Mouse (Mus musculus) liver, adult 2 months (tissue): ENCODE measurements around the gene Acot2. TPM values are rescaled to one million over a fixed set of nuclear protein-coding genes. Genes with fewer than 3 reads are reported as not detected.

ENCODE experiments used
- DNase-seq: peaks from one replicate; pipeline ENCODE4 v3.0.0-alpha.2; 2011; ENCODE audit warnings: low read depth, low spot score; ENCODE audit errors: extremely low read depth
- H3K27ac ChIP-seq: fragments of 200-500 bp; replicated peaks from 2 replicates; pipeline ENCODE4 v1.5.1; 2012; ENCODE audit warnings: low read depth, mild to moderate bottlenecking, control low read depth, inconsistent platforms, low read length; ENCODE audit not compliant: insufficient read depth
- H3K27me3 ChIP-seq: fragments of 200-500 bp; 2 replicates; pipeline ENCODE4 v1.6.1; 2012; ENCODE audit warnings: mild to moderate bottlenecking, moderate library complexity, low read length, inconsistent platforms; ENCODE audit not compliant: control insufficient read depth, insufficient read depth
- H3K36me3 ChIP-seq: fragments of 200-500 bp; 2 replicates; pipeline ENCODE4 v1.6.1; 2012; ENCODE audit warnings: low read length, inconsistent platforms; ENCODE audit not compliant: control insufficient read depth, insufficient read depth
- H3K4me1 ChIP-seq: fragments of 200-500 bp; 2 replicates; pipeline ENCODE4 v1.6.1; 2011; ENCODE audit warnings: low read length; ENCODE audit not compliant: control insufficient read depth, insufficient read depth
- H3K4me3 ChIP-seq: fragments of 200-500 bp; 2 replicates; pipeline ENCODE4 v1.5.1; 2011; ENCODE audit warnings: low read depth, mild to moderate bottlenecking, control low read depth, low read length, moderate library complexity; ENCODE audit not compliant: insufficient read depth
- H3K79me2 ChIP-seq: fragments of 200-500 bp; 2 replicates; pipeline ENCODE4 v1.6.1; 2012; ENCODE audit warnings: inconsistent platforms, mild to moderate bottlenecking, low read length, moderate library complexity; ENCODE audit not compliant: control insufficient read depth, insufficient read depth
- H3K9ac ChIP-seq: fragments of 200-500 bp; 2 replicates; pipeline ENCODE4 v1.6.1; 2012; ENCODE audit warnings: low read depth, mild to moderate bottlenecking, control low read depth, inconsistent platforms, low read length
- CTCF ChIP-seq: fragments of 200-500 bp; IDR thresholded peaks from 2 replicates; pipeline ENCODE4 v1.5.1; 2011; ENCODE audit warnings: low read depth, low read length, control low read depth
- POLR2A ChIP-seq: fragments of 200-500 bp; IDR thresholded peaks from 2 replicates; pipeline ENCODE4 v1.6.1; 2011; ENCODE audit warnings: low read length, control low read depth; ENCODE audit not compliant: insufficient read depth; ENCODE audit errors: extremely low read depth
- WGBS: fragments of 180-500 bp; shearing (Covaris S2); methylation state at CpG from one replicate; pipeline ENCODE4 v1.1.7; 2018; 5-methylcytosine and 5-hydroxymethylcytosine counted together
- polyA plus RNA-seq: library from polyadenylated mRNA; depleted of rRNA; stranded (reverse); fragments of >200 nt; gene quantifications from 2 replicates; pipeline ENCODE4 v1.2.3, GENCODE M21; 2012
- total RNA-seq: library from RNA; depleted of rRNA; stranded (reverse); fragments of >200 nt; gene quantifications from 2 replicates; pipeline ENCODE4 v1.2.3, GENCODE M21; 2014

Acot2 gene
- total and polyA plus RNA-seq, 2 experiments: 7.9 to 11.2 TPM

DNA sequence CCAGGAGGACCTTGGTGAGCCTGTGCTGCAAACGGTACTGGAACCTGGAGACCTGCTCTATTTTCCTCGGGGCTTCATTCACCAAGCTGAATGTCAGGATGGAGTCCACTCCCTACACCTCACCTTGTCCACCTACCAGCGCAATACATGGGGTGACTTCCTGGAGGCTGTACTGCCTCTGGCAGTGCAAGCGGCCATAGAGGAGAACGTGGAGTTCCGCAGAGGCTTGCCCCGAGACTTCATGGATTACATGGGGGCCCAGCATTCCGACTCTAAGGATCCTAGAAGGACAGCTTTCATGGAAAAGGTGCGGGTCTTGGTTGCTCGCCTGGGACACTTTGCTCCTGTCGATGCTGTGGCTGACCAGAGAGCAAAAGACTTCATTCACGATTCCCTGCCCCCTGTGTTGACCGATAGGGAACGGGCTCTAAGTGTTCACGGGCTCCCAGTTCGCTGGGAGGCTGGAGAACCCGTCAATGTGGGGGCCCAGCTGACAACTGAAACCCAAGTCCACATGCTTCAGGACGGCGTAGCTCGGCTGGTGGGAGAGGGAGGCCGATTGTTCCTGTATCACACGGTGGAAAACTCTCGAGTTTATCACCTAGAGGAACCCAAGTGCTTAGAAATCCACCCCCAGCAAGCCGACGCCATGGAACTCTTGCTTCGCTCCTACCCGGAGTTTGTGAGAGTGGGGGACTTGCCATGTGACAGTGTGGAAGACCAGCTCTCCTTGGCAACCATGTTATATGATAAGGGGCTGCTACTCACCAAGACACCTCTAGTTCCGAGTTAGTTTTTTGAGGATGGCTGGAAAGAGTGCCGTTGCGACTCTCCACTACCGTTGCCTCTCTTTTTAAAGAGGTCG lies 35.7 kb upstream of the Acot2 start:
- no peak for DNase-seq
- H3K27ac ChIP-seq: no peak overlapping the region
- TF ChIP-seq POLR2A (no peak), CTCF (no peak)
- 52% methylated on average over 32 of the region's 32 CpGs for WGBS
- H3K4me1 ChIP-seq: peaks cover 14% of the 10 kb centered on the region
- no peaks in the 10 kb centered on the region for H3K27me3 ChIP-seq
- peaks cover 5% of the 10 kb centered on the region; the same call in 1 of the 2 replicates for H3K79me2 ChIP-seq
- peak overlapping the region; percentile 77; the same call in 1 of the 2 replicates for H3K4me3 ChIP-seq
- no peaks in the 10 kb centered on the region for H3K36me3 ChIP-seq
- peak overlapping the region; percentile 90 for H3K9ac ChIP-seq

DNA sequence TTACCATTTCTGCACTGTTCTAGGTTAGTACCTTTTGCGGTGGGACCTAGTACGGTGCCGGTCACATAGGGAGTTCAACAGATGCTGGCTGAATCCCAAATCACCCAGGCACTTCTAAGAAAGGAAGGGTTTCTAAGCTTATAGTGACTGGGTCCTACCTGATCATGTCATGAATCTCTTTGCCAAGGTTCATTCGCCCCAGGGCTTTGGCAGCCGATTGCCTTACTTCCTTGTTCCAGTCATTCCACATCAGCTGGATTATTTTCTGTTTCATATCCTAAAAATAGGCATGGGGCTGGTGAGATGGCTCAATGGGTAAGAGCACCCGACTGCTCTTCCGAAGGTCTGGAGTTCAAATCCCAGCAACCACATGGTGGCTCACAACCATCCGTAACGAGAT lies 29.4 kb upstream of the Acot2 start:
- Histone ChIP-seq H3K9ac (no peak overlapping the region), H3K4me1 (0 out of 2 replicates have a peak, but pooled peaks cover 3% of the 10 kb centered on the region), H3K27ac (no peak overlapping the region), H3K36me3 (no peaks in the 10 kb centered on the region), H3K79me2 (no peaks in the 10 kb centered on the region), H3K27me3 (no peaks in the 10 kb centered on the region), H3K4me3 (no peak overlapping the region)
- TF ChIP-seq CTCF (no peak), POLR2A (no peak)
- 88% methylated on average over 9 of the region's 9 CpGs for WGBS
- DNase-seq: no peak

DNA sequence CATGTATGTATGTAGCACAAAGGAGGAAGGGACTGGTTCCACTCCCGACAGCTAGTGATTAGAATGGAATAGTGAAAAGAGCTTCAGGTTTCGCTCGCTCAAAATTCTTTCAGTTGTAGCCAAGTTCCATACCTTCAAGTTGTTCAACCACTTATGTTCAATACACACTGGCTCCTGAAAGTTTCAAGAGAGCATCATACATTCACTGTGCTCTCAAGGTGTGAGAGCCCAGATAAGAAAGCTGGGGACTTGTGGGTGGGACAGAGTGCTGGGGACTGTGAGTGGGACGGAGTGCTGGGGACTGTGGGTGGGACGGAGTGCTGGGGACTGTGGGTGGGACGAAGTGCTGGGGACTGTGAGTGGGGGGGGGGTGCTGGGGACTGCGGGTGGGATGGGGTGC lies 22.4 kb upstream of the Acot2 start:
- WGBS: 91% methylated on average over 7 of the region's 7 CpGs
- H3K36me3 ChIP-seq: no peaks in the 10 kb centered on the region
- no peaks in the 10 kb centered on the region for H3K4me1 ChIP-seq
- no peaks in the 10 kb centered on the region for H3K27me3 ChIP-seq
- no peak overlapping the region for H3K9ac ChIP-seq
- TF ChIP-seq CTCF (no peak), POLR2A (no peak)
- no peak for DNase-seq
- no peak overlapping the region for H3K4me3 ChIP-seq
- H3K79me2 ChIP-seq: no peaks in the 10 kb centered on the region
- H3K27ac ChIP-seq: no peak overlapping the region

DNA sequence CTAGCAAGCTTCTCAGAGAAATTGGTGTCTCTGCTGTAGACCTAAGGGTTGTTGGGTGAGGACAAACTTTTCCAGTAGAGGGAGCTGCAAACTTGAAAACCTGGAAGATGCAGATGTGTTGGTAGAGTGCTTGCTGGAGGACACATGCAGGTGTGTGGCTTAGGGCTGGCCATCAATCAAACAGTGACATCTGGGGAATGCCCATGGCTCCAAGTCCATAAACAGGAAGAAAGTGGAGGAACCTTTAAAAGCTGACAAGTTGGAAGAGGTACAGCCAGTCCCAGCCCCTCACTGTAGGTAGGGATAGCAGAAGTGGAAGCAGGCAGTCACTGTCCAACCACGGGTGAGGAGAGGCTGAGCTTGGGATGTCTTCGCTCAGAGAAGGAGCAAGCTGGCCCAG lies 15.5 kb upstream of the Acot2 start:
- H3K4me3 ChIP-seq: no peak overlapping the region
- H3K9ac ChIP-seq: no peak overlapping the region
- H3K4me1 ChIP-seq: peaks cover 3% of the 10 kb centered on the region; the same call in 1 of the 2 replicates
- TF ChIP-seq POLR2A (no peak), CTCF (peak; percentile 27; the same call in 1 of the 2 replicates)
- DNase-seq: peak; percentile 76
- WGBS: 45% methylated on average over 2 of the region's 2 CpGs
- H3K79me2 ChIP-seq: no peaks in the 10 kb centered on the region
- no peaks in the 10 kb centered on the region for H3K27me3 ChIP-seq
- H3K36me3 ChIP-seq: no peaks in the 10 kb centered on the region
- H3K27ac ChIP-seq: no peak overlapping the region

DNA sequence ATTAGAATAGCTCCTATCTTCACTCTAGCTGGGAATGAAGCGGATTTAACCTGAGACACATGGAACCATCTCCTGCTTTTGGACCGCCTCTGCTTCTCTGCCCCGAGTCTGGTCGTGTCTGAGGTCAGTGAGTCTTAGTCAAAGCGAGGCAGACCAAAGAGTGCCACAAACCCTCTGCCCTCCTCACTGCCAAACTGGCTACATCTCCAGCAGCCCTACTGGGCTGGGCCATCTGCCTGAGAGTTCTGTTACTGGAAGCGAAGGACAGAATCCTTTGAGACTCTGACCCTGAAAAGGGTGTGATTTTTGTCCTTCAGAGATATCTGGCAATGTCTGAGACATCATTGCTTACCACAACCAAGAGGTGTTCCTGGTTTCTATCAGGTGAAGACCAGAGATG lies 8.8 kb upstream of the Acot2 start:
- WGBS: 95% methylated on average over 6 of the region's 6 CpGs

DNA sequence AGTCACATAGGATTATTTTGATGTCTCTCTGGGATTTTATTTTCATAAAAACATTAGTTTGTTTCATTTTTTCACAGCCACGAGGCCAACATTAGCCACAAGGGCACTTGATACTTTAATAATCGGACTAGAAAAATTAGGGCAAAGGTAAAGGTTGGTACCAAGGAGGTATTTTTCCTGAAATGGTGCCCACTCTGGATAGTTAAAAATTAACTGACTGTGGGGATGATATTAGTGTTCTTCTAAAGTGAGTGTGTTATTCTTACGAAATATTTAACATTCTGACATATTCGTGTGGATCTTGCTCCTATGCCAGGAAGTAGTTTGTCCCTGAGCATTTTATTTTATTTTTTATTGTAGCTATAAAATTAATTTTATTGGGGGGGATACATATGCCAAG lies 6.0 kb upstream of the Acot2 start:
- H3K36me3 ChIP-seq: no peaks in the 10 kb centered on the region
- H3K79me2 ChIP-seq: no peaks in the 10 kb centered on the region
- peaks cover 11% of the 10 kb centered on the region for H3K4me1 ChIP-seq
- WGBS: 28% methylated on average over 4 of the region's 4 CpGs
- no peak for TF ChIP-seq POLR2A
- TF ChIP-seq CTCF: no peak
- no peak overlapping the region for H3K4me3 ChIP-seq
- H3K27me3 ChIP-seq: no peaks in the 10 kb centered on the region
- DNase-seq: peak; percentile 84
- no peak overlapping the region for H3K27ac ChIP-seq
- H3K9ac ChIP-seq: no peak overlapping the region

More for the DNA sequence above, 8.8 kb upstream of the Acot2 start:
- no peaks in the 10 kb centered on the region for H3K36me3 ChIP-seq
- H3K27ac ChIP-seq: no peak overlapping the region
- peaks cover 11% of the 10 kb centered on the region for H3K4me1 ChIP-seq
- H3K27me3 ChIP-seq: no peaks in the 10 kb centered on the region
- no peak for TF ChIP-seq CTCF
- TF ChIP-seq POLR2A: no peak
- DNase-seq: no peak
- H3K9ac ChIP-seq: no peak overlapping the region
- H3K4me3 ChIP-seq: no peak overlapping the region
- H3K79me2 ChIP-seq: no peaks in the 10 kb centered on the region
